Mouse (Mus musculus): ENCODE results near the gene Golph3.

Golph3 gene

DNA sequence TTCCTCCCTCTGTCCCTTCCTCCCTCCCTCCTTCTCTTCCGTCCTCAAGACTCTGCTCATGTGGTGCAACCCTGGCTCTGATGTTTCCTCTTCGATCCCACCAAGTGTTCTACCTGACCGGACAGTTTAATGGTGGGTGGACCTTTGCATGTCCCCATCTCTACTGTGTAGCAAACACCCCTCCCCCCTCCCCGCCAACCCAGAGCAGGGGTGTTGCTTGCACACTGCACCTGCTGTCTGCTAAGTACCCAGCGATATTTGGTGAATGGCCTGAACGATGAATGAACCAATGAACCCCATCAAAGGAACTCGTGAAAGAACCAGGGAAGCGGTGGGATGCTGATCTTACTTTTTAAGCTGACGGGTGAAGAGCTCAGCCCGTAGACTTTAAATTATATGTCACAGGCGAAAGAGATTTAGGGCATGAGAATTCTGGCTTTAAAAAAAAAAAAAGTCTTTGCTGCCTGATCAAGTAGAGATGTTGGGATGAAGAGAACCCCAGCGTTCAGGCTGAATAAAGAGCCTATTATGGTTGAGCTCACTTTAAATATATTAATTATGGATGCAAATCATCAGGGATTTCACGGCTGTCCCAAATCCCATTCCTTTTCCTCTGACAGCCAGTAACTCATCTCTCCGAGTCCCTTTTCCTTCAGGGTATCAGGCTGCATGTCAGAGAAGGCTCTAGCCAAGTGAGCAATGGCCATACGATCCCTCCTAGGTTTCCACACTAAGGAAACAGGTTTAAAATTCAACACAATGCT, 67.7 kb downstream of the Golph3 start:
- no peak for DNase-seq

DNA sequence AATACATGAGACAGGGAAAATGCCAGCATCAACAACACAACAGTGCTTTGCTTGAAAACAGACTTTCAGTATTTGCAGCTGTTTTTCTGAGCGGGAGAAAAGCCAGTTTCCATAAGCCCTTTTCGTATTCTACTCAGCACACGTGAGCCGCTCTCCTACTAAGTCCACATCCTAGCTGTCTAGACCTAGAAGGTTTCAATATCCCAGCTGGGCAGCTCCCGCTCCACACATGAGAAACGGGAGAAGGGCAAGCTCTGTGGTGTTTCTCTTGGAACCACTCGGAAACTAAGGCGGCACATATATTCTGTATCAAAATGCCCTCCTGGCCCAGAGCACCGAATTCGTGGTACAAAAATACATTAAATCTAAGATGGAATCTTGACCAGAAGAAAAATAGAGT, 73.5 kb downstream of the Golph3 start:
- no peak for DNase-seq

- DNase-seq, result no peak
Observed at GRCm38 (mm10) chr15:12397032-12397431, 75.8 kb downstream of the Golph3 start.

All from cerebellum, adult 18-20 months (tissue).